Mouse (Mus musculus) cerebellum, adult 11-12 months (tissue): ENCODE data around the gene Mylk3.

Experiments
- DNase-seq: peaks from one replicate; pipeline ENCODE4 v3.0.0; 2022

Mylk3 gene

DNA sequence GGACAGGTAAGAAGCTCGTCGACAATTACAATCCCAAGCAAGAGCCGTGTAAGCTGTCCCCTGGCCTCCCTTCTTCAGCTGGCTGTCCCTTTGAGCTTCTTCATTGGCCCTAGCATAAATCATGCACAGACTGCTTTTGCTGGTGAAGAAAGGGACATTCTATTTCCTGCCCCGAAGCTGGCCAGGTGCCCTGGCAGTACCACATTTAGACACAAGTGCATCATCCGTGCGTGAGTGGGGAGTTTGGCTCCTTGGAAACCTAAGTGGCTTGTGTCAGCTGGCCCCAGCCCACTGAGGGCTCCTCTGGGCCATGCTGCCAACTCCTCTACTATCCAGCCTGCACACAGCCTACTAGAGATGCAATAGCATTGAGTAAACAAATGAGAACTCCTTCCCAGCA is at the start of gene Mylk3:
Gene Mylk3, minus strand, starts transcription at position 141 of the 400 bp plus-strand sequence.
- no peak for DNase-seq

DNA sequence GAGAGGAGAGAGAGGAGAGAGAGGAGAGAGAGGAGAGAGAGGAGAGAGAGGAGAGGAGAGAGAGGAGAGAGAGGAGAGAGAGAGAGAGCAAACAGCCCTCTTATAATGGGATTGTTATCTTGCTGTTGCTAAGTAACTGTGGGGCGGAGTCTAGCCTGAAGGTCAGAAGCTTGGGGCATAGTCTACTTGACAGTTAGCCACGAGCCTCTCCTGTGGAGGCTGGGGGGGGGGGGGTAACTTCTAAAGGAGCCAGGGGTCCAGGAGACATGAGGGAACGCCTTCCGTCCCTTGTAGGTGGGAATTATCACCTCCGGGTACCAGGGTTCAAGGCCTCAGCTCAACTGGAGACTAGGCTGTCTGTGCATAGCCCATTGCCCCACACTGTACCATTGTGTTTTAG is 49.6 kb upstream of the Mylk3 start:
- no peak for DNase-seq

DNA sequence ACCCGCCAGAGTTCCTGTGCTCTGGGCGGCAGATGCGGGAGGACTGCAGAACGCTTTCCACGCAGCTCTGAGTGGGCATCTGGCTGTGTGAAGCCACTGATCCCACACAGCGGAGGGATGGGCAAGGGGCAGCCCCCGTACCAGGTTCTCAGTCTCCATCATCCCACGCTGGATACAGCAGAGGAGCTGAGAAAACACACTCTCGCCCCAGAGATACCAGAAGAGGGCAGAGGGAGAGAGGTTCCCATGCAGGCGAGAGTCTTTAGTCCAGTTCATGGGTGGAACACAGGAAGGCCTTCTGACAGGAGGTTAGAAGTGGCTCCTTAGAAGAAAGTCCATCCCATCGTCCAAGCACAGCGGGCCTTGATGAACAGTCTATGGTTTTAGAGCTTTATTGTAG is 48.7 kb upstream of the Mylk3 start:
- no peak for DNase-seq

GRCm38 (mm10) chr8:85433017-85433393 is 46.9 kb upstream of the Mylk3 start:
- DNase-seq = no peak

GRCm38 (mm10) chr8:85432168-85433016 is 46.2 kb upstream of the Mylk3 start, which contains the start of gene 4921524J17Rik:
4921524J17Rik (minus strand) TSS chr8:85432833.
- DNase-seq = peak; percentile 98

DNA sequence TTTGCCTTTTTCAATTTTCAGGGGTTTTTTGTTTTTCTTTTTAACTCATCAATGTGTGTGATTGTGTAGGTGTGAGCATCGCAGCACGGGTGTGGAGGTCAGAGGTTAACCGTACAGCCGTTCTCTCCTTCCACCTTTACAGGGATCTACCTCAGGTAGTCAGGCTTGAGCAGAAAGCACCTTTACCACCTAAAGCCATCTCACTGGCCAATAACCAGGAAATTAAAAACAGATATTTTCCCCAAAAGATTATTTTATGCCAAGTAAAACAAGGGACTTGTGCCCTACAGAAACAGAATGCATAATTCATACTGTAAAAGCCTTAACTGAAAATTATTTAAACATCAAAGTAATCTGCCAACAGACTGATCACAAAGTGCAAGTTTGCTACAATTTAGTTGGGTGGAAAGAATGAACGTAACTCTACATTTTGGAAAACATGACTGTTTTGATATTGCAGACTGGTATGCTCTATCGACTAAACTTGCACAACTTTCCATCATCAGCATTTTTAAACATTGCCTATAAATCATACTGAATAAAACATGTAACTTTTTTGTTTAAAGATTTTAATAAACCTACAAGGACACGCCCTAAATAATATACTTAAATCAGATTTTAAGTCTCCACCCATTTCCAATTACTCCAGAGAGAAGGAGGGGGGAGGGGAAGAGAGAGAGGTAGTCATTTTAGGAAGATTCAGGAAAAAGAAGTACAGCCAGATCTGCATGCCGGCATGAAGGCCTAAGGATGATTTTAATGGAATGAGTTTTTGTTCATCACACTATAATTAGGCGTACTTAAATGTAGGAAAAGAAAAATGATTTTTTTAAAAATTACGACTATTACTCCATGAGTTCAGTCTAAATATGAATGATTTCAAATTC is 45.4 kb upstream of the Mylk3 start:
- DNase-seq = no peak

DNA sequence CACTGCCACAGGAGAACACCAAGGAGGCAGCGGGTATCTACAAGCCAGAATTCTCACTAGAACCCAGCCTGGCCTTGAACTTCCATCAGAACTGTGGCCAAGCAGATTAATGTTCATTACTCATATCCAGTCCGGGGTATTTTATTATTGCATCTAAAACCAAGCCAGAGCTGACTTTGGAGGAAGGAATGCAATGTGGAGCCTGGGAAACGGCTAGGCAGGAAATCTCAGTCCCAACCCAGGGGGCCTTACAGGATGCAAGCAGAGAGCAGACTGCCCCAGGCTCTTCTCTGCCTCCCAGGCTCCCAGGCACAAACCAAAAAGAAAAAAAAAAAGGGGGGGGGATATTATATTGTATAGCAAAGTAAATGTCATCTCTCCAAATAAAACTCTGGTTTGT is 44.7 kb upstream of the Mylk3 start:
- no peak for DNase-seq

DNA sequence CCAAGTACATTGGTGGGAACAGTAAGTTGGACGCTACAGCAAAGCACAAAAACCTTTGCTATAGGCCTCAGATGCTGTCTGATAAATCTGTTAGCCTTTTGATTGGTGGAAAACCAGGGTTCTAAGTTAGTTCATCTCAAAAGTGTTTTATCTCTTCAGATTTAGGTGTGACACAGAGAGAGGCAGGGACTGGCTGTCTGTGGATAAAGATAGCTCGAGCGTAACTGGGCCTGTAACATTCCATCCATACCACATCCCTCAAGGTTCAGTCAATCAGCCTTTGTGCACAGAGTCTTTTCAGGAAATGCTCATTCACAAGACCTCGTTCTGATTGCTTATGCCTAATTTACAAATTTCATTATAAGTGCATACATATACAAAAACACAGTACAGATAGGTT is 43.1 kb upstream of the Mylk3 start:
- no peak for DNase-seq

DNA sequence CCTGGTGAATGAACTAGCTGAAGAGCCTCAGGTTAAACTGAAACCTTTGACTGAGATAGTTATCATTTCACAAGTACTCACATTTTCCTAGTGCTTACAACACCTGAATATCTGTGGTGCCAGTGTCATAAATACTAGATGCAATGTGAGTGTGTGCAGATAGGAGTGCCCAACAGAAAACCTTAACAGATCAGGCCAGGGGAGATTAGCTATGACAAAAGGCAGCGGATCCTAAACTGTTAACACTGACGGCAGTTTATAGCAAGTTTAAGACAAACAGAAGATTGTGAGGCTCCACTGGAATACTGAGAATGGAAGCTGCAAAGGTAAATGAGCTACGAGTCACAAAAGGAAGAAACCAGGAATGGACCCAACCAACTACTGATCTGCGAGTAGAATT is 40.9 kb upstream of the Mylk3 start:
- DNase-seq = no peak

GRCm38 (mm10) chr8:85421329-85421728 is 35.2 kb upstream of the Mylk3 start:
- no peak for DNase-seq

GRCm38 (mm10) chr8:85408526-85408925 is 22.4 kb upstream of the Mylk3 start:
- no peak for DNase-seq

GRCm38 (mm10) chr8:85408053-85408505 is 21.9 kb upstream of the Mylk3 start:
- DNase-seq = no peak

GRCm38 (mm10) chr8:85405961-85406360 is 19.8 kb upstream of the Mylk3 start:
- DNase-seq = no peak

DNA sequence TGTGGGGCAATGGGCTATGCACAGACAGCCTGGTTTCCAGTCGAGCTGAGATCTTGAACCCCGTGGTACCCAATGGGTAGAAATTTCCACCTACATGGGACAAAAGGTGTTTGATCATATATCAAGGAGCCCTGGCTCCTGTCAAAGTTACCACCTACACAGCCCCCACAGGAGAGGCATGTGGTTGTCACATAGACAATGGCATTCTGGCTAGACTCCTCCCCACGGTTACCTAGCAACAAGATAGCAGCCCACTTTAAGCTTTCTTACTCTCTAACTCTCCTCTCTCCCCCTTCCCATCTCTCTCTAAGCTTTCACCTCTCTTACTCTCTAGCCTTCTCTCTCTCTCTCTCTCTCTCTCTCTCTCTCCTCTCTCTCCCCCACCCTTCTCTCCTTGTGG is 19.3 kb upstream of the Mylk3 start:
- DNase-seq = no peak

GRCm38 (mm10) chr8:85398548-85398947 is 12.4 kb upstream of the Mylk3 start:
- no peak for DNase-seq

- DNase-seq = no peak
Measured at GRCm38 (mm10) chr8:85397508-85397907, 11.4 kb upstream of the Mylk3 start.

DNA sequence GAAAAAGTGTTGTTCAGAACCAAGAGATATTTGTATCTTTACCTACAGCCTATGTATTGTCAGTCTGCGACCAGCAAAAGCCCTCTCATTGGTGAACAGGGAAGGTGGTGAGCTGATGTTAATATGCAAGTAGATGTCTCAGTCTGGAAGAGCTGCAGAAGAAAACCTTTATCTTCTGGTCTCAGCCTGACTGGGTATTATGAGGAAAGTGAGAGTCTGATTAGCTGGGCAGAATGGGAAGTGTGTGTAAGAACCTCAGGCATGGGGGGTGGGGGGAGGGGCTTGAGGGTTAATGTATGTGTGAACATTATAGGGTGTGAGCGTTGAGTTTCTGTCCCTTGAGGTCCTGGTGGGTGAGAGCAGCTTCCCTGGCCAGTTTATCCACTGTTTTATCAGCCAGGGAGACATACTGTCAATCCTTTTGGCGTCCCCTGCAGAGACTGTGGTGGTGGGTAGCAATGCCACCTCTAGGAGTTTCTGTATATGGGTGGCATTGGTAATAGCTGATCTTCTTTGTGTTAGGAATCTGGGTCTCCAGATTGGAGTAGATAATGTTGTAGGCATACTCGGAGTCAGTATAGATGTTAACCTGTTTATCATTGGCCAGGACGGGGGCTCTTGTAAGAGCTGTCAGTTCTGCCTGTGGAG is 10.4 kb upstream of the Mylk3 start:
- DNase-seq = no peak

- DNase-seq = no peak
Measured at GRCm38 (mm10) chr8:85395681-85396431, 9.7 kb upstream of the Mylk3 start.

DNA sequence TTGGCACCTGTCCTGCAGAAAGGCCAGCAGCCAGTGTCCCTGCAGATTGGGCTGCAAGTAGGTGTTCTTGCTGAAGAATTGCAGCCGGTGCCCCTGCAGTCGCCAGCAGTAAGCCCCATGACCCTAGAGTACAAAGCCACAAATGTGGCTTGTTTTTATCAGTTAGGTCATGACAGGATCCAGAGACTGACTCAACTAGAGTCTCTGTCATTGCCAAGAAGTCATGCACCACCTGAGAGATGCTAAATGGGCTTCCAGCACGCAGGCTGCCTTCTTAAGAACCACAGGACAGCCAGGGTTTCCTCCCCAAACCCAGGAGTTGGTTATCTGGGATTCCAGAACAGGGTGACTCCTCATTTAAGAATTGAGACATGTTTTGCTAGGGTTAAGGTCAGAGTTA is 8.9 kb upstream of the Mylk3 start:
- no peak for DNase-seq

DNA sequence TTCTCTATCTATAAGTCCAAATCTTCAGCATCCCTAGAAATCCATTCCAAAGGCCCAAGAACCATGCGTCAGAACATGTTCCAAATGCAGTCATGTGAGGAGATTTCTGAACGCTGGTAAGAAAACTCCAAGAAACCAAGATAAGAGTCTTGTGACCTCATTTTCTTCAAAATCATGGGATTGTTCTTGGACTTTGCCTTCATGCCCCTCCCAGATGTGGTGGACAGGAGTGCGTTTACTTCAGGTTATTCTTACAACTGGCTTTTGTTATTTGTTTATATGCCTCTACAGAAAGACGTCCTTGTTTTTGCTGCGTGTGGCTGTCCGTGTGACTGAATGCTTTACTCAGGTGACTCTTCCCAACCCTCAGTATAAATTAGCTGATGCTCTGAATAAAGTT is 7.1 kb upstream of the Mylk3 start:
- no peak for DNase-seq

DNA sequence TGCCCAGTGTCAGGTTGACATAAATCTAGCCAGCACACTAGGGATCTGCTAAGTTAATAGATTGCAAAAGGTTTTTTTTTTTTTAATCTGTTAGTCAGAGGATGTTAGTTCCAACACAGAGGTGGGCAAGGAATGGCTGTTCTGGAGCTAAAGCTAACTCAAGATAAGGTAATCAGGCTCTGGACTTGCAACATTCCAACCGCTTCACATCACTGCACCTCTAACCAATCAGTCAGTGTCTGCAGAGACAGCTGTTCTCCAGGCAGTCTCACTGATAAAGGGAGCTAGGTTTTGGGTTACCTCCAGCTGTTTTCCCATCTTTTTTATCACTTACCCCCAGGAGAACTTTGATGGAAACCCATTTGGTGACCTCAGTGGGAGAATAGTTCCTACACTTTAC is 5.3 kb upstream of the Mylk3 start:
- no peak for DNase-seq

GRCm38 (mm10) chr8:85381926-85382325 is 4.2 kb downstream of the Mylk3 start:
- DNase-seq = no peak

GRCm38 (mm10) chr8:85380824-85381209 is 5.3 kb downstream of the Mylk3 start:
- DNase-seq = no peak
